Mouse (Mus musculus) lung, postnatal 0 days (tissue): ENCODE data around the gene Scd2.

Experiments used
- CTCF ChIP-seq: IDR thresholded peaks from 2 replicates; pipeline ENCODE4 v1.5.1; 2016; ENCODE audit warnings: antibody characterized with exemption, mild to moderate bottlenecking
- EP300 ChIP-seq: IDR thresholded peaks from 2 replicates; pipeline ENCODE4 v1.6.1; 2016; ENCODE audit warnings: antibody characterized with exemption, mild to moderate bottlenecking, control low read depth

GRCm38 (mm10) chr19:44303502-44303901 lies 10.0 kb downstream of the Scd2 start:
- TF ChIP-seq CTCF: no peak
- TF ChIP-seq EP300: 0 out of 2 replicates have a peak, but pooled peaks have one; percentile 8
